19 mouse cellular contexts compared by ENCODE assay signal in genomic region chr15:83603426-83603825, GRCm38 (mm10). TPM values are rescaled to one million over a fixed set of nuclear protein-coding genes. Genes with fewer than 3 reads are reported as not detected.
A peak's percentile ranks its signal among the peaks of the same experiment; 100 is the strongest.
DNase-seq lines count a peak whose midpoint lies in the region; ATAC-seq lines count a peak whose summit lies in the region.
"Had no signal": no experiment of that assay in that cellular context is flagged by ENCODE, and none has a peak within 500 bp of the region (broad histone marks: within the 10 kb centered on the region; RNA-seq: fewer than 3 reads in every experiment).

No protein-coding gene starts in this region.

- H3K9me3 ChIP-seq in heart, embryonic 16.5 days (replicated peaks; ENCODE audit: control insufficient read depth, low read length), result no peaks in the 10 kb centered on the region
- H3K9me3 ChIP-seq in liver, embryonic 15.5 days (replicated peaks), result no peaks in the 10 kb centered on the region
- H3K9me3 ChIP-seq in liver, embryonic 16.5 days (replicated peaks; ENCODE audit: control insufficient read depth, low read length), result no peaks in the 10 kb centered on the region
- H3K9me3 ChIP-seq: forebrain, embryonic 13.5 days; heart, embryonic 12.5 days; hindbrain, embryonic 12.5 days; midbrain, embryonic 13.5 days; neural tube, embryonic 15.5 days had no signal

- H3K4me3 ChIP-seq in heart, embryonic 16.5 days (ENCODE audit: low read length), result no peak overlapping the region
- H3K4me3 ChIP-seq in liver, embryonic 15.5 days (replicated peaks), result no peak overlapping the region
- no peak overlapping the region for H3K4me3 ChIP-seq in liver, embryonic 16.5 days (ENCODE audit: low read depth, low read length)
- H3K4me3 ChIP-seq: forebrain, embryonic 13.5 days; heart, adult 2 months; heart, embryonic 12.5 days; hindbrain, embryonic 12.5 days; midbrain, embryonic 13.5 days; neural tube, embryonic 15.5 days had no signal

- no peak overlapping the region for H3K9ac ChIP-seq in heart, embryonic 16.5 days (ENCODE audit: low read length)
- no peak overlapping the region for H3K9ac ChIP-seq in liver, embryonic 15.5 days
- H3K9ac ChIP-seq in liver, embryonic 16.5 days (ENCODE audit: low read depth, low read length), result no peak overlapping the region
- H3K9ac ChIP-seq: forebrain, embryonic 13.5 days; heart, embryonic 12.5 days; hindbrain, embryonic 12.5 days; midbrain, embryonic 13.5 days; neural tube, embryonic 15.5 days had no signal

- DNase-seq in heart, adult 18-20 months, result no peak
- DNase-seq in liver, result no peak
- DNase-seq in thymus, postnatal 4 days, result peak; percentile 60
- no peak for DNase-seq in neural tube, embryonic 10.5 days (ENCODE audit: extremely low spot score, low spot score)
- DNase-seq: cerebellum, adult 2 months; cerebellum, postnatal 14 days; layer of hippocampus, postnatal 36 days; left cerebral cortex, postnatal 4 days; lung, adult 2 months had no signal

- no peak for ATAC-seq in heart, embryonic 16.5 days (replicated peaks; ENCODE audit: extremely low read depth, insufficient read depth, low FRiP score)
- no peak for ATAC-seq in liver, embryonic 15.5 days (ENCODE audit: insufficient read depth)
- no peak for ATAC-seq in liver, embryonic 16.5 days (ENCODE audit: low read depth)
- ATAC-seq: forebrain, embryonic 13.5 days; intestine, postnatal 0 days; midbrain, embryonic 13.5 days had no signal

- 90% methylated on average over 7 of the region's 7 CpGs for WGBS in heart, embryonic 16.5 days
- 84% methylated on average over 7 of the region's 7 CpGs for WGBS in liver, embryonic 15.5 days (ENCODE audit: insufficient replicate concordance)
- 87% methylated on average over 7 of the region's 7 CpGs for WGBS in liver, embryonic 16.5 days (ENCODE audit: insufficient replicate concordance)

- H3K27ac ChIP-seq in heart, embryonic 16.5 days (ENCODE audit: low read length), result peak overlapping the region; percentile 10; the same call in 1 of the 2 replicates
- H3K27ac ChIP-seq in liver, embryonic 15.5 days (replicated peaks), result peak overlapping the region; percentile 38; the same call in 1 of the 2 replicates
- H3K27ac ChIP-seq in liver, embryonic 16.5 days (ENCODE audit: low read length), result peak overlapping the region; percentile 15; the same call in 1 of the 2 replicates
- H3K27ac ChIP-seq: forebrain, embryonic 13.5 days; hindbrain, embryonic 12.5 days; midbrain, embryonic 13.5 days; neural tube, embryonic 15.5 days had no signal

- no peaks in the 10 kb centered on the region for H3K27me3 ChIP-seq in heart, embryonic 16.5 days (ENCODE audit: control insufficient read depth, insufficient read depth, low read length)
- H3K27me3 ChIP-seq in liver, embryonic 15.5 days, result no peaks in the 10 kb centered on the region
- no peaks in the 10 kb centered on the region for H3K27me3 ChIP-seq in liver, embryonic 16.5 days (ENCODE audit: control insufficient read depth, insufficient read depth, low read depth, low read length)
- H3K27me3 ChIP-seq: forebrain, embryonic 13.5 days; hindbrain, embryonic 12.5 days; midbrain, embryonic 13.5 days; neural tube, embryonic 15.5 days had no signal

- no peak overlapping the region for H3K4me2 ChIP-seq in heart, embryonic 16.5 days (ENCODE audit: low read depth, low read length)
- no peak overlapping the region for H3K4me2 ChIP-seq in liver, embryonic 15.5 days
- H3K4me2 ChIP-seq in liver, embryonic 16.5 days (ENCODE audit: low read depth, low read length), result no peak overlapping the region
- H3K4me2 ChIP-seq: forebrain, embryonic 13.5 days; heart, embryonic 12.5 days; hindbrain, embryonic 12.5 days; midbrain, embryonic 13.5 days; neural tube, embryonic 15.5 days had no signal

- H3K36me3 ChIP-seq in heart, embryonic 16.5 days (ENCODE audit: control insufficient read depth, insufficient read depth), result no peaks in the 10 kb centered on the region
- no peaks in the 10 kb centered on the region for H3K36me3 ChIP-seq in liver, embryonic 15.5 days (replicated peaks)
- no peaks in the 10 kb centered on the region for H3K36me3 ChIP-seq in liver, embryonic 16.5 days (ENCODE audit: control insufficient read depth, insufficient read depth)
- H3K36me3 ChIP-seq: heart, embryonic 12.5 days; hindbrain, embryonic 12.5 days; neural tube, embryonic 15.5 days had no signal

- 0 out of 2 replicates have a peak, but pooled peaks cover 2% of the 10 kb centered on the region for H3K4me1 ChIP-seq in heart, embryonic 16.5 days (ENCODE audit: control insufficient read depth, insufficient read depth, low read length)
- H3K4me1 ChIP-seq in liver, embryonic 15.5 days (replicated peaks), result peaks cover 66% of the 10 kb centered on the region
- H3K4me1 ChIP-seq in liver, embryonic 16.5 days (ENCODE audit: control insufficient read depth, low read depth, low read length), result peaks cover 41% of the 10 kb centered on the region
- H3K4me1 ChIP-seq: forebrain, embryonic 13.5 days; midbrain, embryonic 13.5 days; neural tube, embryonic 15.5 days had no signal

RNA-seq across cellular contexts. Expression of gene Ttll12, which starts 8.5 kb away (rescaled TPM):
- polyA plus RNA-seq in heart, embryonic 16.5 days (2015; fragmentation: Nextera tagmentation; extraction: Ambion mirVana), result 18.8 and 20.7 TPM in 2 replicates
- 1 to 10 TPM; 6.0 TPM for total RNA-seq in heart, adult 18-20 months (2021)
- polyA plus RNA-seq in liver, embryonic 15.5 days (2015; fragmentation: Nextera tagmentation; extraction: Ambion mirVana), result 35.6 and 38.5 TPM in 2 replicates
- 31.8 and 33.2 TPM in 2 replicates for polyA plus RNA-seq in liver, embryonic 16.5 days (2015; fragmentation: Nextera tagmentation; extraction: Ambion mirVana)

RNA-seq across cellular contexts. Expression of gene Mcat, which starts 39.8 kb away (rescaled TPM):
- 32.9 and 34.6 TPM in 2 replicates for polyA plus RNA-seq in heart, embryonic 16.5 days (2015; fragmentation: Nextera tagmentation; extraction: Ambion mirVana)
- total RNA-seq in heart, adult 18-20 months (2021), result 10 to 100 TPM; 45.0 to 47.3 TPM
- 15.4 and 16.8 TPM in 2 replicates for polyA plus RNA-seq in liver, embryonic 15.5 days (2015; fragmentation: Nextera tagmentation; extraction: Ambion mirVana)
- polyA plus RNA-seq in liver, embryonic 16.5 days (2015; fragmentation: Nextera tagmentation; extraction: Ambion mirVana), result 12.0 and 13.1 TPM in 2 replicates

RNA-seq across cellular contexts. Expression of gene Tspo, which starts 40.0 kb away (rescaled TPM):
- polyA plus RNA-seq in heart, embryonic 16.5 days (2015; fragmentation: Nextera tagmentation; extraction: Ambion mirVana), result 182 and 185 TPM in 2 replicates
- total RNA-seq in heart, adult 18-20 months (2021), result 10 to 100 TPM; 66.2 to 75.9 TPM
- polyA plus RNA-seq in liver, embryonic 15.5 days (2015; fragmentation: Nextera tagmentation; extraction: Ambion mirVana), result 202 and 217 TPM in 2 replicates
- 179 and 184 TPM in 2 replicates for polyA plus RNA-seq in liver, embryonic 16.5 days (2015; fragmentation: Nextera tagmentation; extraction: Ambion mirVana)
